Mouse (Mus musculus) midbrain, embryonic 12.5 days (tissue): ENCODE results near the gene Kirrel3. TPM values are rescaled to one million over a fixed set of nuclear protein-coding genes. Genes with fewer than 3 reads are reported as not detected.

Experiments used
- ATAC-seq: fragments of 200-750 bp; cut with Nextera tagmentation; 2 replicates; pipeline ENCODE4 v1.8.0; 2017; ENCODE audit warnings: low read depth, moderate TSS enrichment, moderate library complexity; ENCODE audit not compliant: low FRiP score
- H3K27ac ChIP-seq: fragments of 300-500 bp; sonication (generic); replicated peaks from 2 replicates; pipeline ENCODE4 v1.5.1; 2016; ENCODE audit warnings: mild to moderate bottlenecking
- H3K27me3 ChIP-seq: fragments of 300-500 bp; sonication (generic); 2 replicates; pipeline ENCODE4 v1.6.1; 2016; ENCODE audit warnings: mild to moderate bottlenecking
- H3K36me3 ChIP-seq: fragments of 300-500 bp; sonication (generic); 2 replicates; pipeline ENCODE4 v1.6.1; 2016
- H3K4me1 ChIP-seq: fragments of 300-500 bp; sonication (generic); 2 replicates; pipeline ENCODE4 v1.6.1; 2016
- H3K4me2 ChIP-seq: fragments of 300-500 bp; sonication (generic); replicated peaks from 2 replicates; pipeline ENCODE4 v1.6.1; 2016; ENCODE audit warnings: mild to moderate bottlenecking, moderate library complexity
- H3K4me3 ChIP-seq: fragments of 300-500 bp; sonication (generic); 2 replicates; pipeline ENCODE4 v1.5.1; 2016; ENCODE audit warnings: mild to moderate bottlenecking
- H3K9ac ChIP-seq: fragments of 300-500 bp; sonication (generic); replicated peaks from 2 replicates; pipeline ENCODE4 v1.6.1; 2016; ENCODE audit warnings: mild to moderate bottlenecking, moderate library complexity
- H3K9me3 ChIP-seq: fragments of 300-500 bp; sonication (generic); 2 replicates; pipeline ENCODE4 v1.6.1; 2016; ENCODE audit warnings: mild to moderate bottlenecking
- WGBS: fragments of 180-500 bp; shearing (Covaris S2); methylation state at CpG from one replicate; pipeline ENCODE4 v1.1.7; 2016; 5-methylcytosine and 5-hydroxymethylcytosine counted together
- polyA plus RNA-seq: library from polyadenylated mRNA; unstranded; fragments of >200 nt; fragmentation: Nextera tagmentation; extraction: Ambion mirVana; gene quantifications from 2 replicates; pipeline ENCODE4 v1.2.1, GENCODE M21; 2016

Gene Kirrel3
- polyA plus RNA-seq, 1 experiment from 2014 or later, result 9.5 TPM

DNA sequence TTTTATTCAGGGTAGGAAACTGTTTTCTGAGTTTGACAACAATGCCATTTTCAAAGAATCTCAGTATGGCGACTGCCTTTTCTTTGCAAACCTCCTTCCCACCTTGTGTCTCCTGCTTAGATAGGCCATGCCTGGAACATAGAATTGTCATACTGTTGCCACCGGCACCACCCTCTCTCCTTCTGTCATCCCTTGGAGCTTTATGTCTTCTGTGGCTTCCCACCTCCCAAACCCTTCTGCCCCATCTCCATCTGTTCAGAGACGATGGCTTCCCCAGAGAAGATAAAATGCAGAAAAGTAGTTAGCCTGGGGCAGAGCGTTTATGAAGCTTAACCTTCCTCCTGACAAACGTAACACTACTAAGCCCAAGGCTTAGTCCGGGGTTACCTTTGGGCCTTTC is 88.9 kb downstream of the Kirrel3 start:
- WGBS, result 90% methylated on average over 6 of the region's 6 CpGs
- no peaks in the 10 kb centered on the region for H3K36me3 ChIP-seq
- H3K4me3 ChIP-seq, result no peak overlapping the region
- no peak for ATAC-seq
- no peak overlapping the region for H3K27ac ChIP-seq
- no peak overlapping the region for H3K9ac ChIP-seq
- no peaks in the 10 kb centered on the region for H3K9me3 ChIP-seq
- no peaks in the 10 kb centered on the region for H3K4me1 ChIP-seq
- H3K4me2 ChIP-seq, result no peak overlapping the region
- no peaks in the 10 kb centered on the region for H3K27me3 ChIP-seq

DNA sequence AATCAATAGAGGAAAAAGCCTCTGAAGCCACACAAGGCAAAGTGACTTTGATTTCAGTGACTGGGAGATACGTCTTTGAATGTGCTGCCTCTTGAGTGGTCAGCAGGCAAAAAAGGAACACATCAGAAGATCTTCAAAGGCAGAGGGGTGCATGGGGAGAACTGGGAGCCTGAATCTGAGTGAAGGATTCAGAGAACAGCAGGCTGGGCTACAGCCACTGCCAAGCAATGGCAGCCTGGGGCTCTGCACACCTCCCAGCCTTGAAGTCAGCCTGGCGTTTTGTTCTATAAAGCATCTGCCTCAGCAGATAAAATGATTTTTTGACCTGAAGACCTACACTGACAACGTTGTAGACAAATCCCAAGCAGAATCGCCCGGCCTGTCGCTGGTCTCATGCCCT is 93.5 kb downstream of the Kirrel3 start:
- Histone ChIP-seq H3K4me1 (no peaks in the 10 kb centered on the region), H3K4me3 (no peak overlapping the region), H3K36me3 (no peaks in the 10 kb centered on the region), H3K27me3 (peaks cover 6% of the 10 kb centered on the region), H3K9ac (no peak overlapping the region), H3K27ac (no peak overlapping the region), H3K9me3 (no peaks in the 10 kb centered on the region), H3K4me2 (no peak overlapping the region)
- 76% methylated on average over 6 of the region's 6 CpGs for WGBS
- ATAC-seq, result no peak

GRCm38 (mm10) chr9:34580059-34580458 is 94.4 kb downstream of the Kirrel3 start:
- Histone ChIP-seq H3K4me2 (no peak overlapping the region), H3K36me3 (no peaks in the 10 kb centered on the region), H3K4me3 (no peak overlapping the region), H3K9me3 (no peaks in the 10 kb centered on the region), H3K9ac (no peak overlapping the region), H3K27me3 (peaks cover 10% of the 10 kb centered on the region), H3K27ac (no peak overlapping the region), H3K4me1 (no peaks in the 10 kb centered on the region)
- ATAC-seq, result no peak
- 81% methylated on average over 1 of the region's 1 CpGs for WGBS

GRCm38 (mm10) chr9:34582496-34582895 is 96.8 kb downstream of the Kirrel3 start:
- 81% methylated on average over 1 of the region's 1 CpGs for WGBS
- Histone ChIP-seq H3K9me3 (no peaks in the 10 kb centered on the region), H3K27ac (no peak overlapping the region)

GRCm38 (mm10) chr9:34585487-34585886 is 99.8 kb downstream of the Kirrel3 start:
- no peaks in the 10 kb centered on the region for H3K9me3 ChIP-seq
- H3K36me3 ChIP-seq, result no peaks in the 10 kb centered on the region
- no peak overlapping the region for H3K4me3 ChIP-seq
- no peak overlapping the region for H3K9ac ChIP-seq
- WGBS, result 55% methylated on average over 2 of the region's 2 CpGs
- H3K4me1 ChIP-seq, result peaks cover 3% of the 10 kb centered on the region; the same call in 1 of the 2 replicates
- no peak overlapping the region for H3K4me2 ChIP-seq
- no peak overlapping the region for H3K27ac ChIP-seq
- peaks cover 19% of the 10 kb centered on the region for H3K27me3 ChIP-seq
- ATAC-seq, result no peak

More at GRCm38 (mm10) chr9:34582496-34582895, 96.8 kb downstream of the Kirrel3 start:
- Histone ChIP-seq H3K4me1 (no peaks in the 10 kb centered on the region), H3K9ac (no peak overlapping the region), H3K27me3 (peaks cover 15% of the 10 kb centered on the region), H3K36me3 (no peaks in the 10 kb centered on the region), H3K4me3 (no peak overlapping the region), H3K4me2 (no peak overlapping the region)
- ATAC-seq, result no peak

DNA sequence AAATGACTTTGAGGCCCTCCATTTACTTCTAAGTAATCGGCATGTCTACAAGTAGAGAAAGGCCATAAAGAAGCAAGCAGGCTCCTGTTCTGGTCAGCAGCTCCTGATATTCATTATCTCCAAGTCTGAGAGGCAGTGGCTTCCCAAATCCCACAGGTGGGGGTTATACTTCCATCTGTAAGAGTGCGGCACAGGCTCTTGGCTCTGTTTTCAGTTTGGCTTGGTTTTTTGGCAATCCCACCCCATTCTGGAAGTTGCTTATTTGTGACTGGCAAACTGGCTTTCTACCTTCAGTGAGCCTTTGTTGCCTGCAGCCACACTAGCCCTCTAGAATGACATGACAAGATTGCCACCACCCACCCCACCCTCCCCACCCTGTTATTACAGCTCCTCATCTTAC is 100.4 kb downstream of the Kirrel3 start:
- H3K9ac ChIP-seq, result no peak overlapping the region
- H3K4me2 ChIP-seq, result no peak overlapping the region
- H3K9me3 ChIP-seq, result no peaks in the 10 kb centered on the region
- no peak for ATAC-seq
- no peak overlapping the region for H3K27ac ChIP-seq
- H3K27me3 ChIP-seq, result peaks cover 19% of the 10 kb centered on the region
- peaks cover 3% of the 10 kb centered on the region; the same call in 1 of the 2 replicates for H3K4me1 ChIP-seq
- no peaks in the 10 kb centered on the region for H3K36me3 ChIP-seq
- WGBS, result 94% methylated on average over 2 of the region's 2 CpGs
- no peak overlapping the region for H3K4me3 ChIP-seq

DNA sequence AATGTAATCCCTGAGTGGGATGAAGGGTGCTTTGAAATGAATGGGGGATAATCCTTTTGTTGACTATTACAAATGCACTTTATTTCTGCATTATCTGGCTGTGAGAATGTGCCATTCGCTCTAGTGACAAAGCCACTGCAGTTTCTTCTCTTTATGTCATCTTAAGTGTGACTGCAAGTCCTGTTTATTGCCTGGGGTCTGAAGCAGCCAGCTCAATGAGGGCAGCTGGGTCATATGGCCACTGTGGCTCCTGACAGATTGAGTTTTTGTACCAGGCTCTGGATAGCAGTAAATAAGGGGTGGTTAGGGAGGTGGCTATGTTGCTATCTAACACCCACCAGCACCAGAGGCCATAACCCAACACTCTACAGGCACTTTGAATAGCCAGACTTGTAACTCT is 104.1 kb downstream of the Kirrel3 start:
- H3K27ac ChIP-seq, result no peak overlapping the region
- peaks cover 3% of the 10 kb centered on the region; the same call in 1 of the 2 replicates for H3K4me1 ChIP-seq
- no peak overlapping the region for H3K9ac ChIP-seq
- no peaks in the 10 kb centered on the region for H3K36me3 ChIP-seq
- ATAC-seq, result no peak
- H3K9me3 ChIP-seq, result no peaks in the 10 kb centered on the region
- 18% methylated on average over 1 of the region's 1 CpGs for WGBS
- H3K4me2 ChIP-seq, result no peak overlapping the region
- no peak overlapping the region for H3K4me3 ChIP-seq
- peaks cover 17% of the 10 kb centered on the region; the same call in 1 of the 2 replicates for H3K27me3 ChIP-seq

GRCm38 (mm10) chr9:34592073-34592610 is 106.4 kb downstream of the Kirrel3 start:
- 54% methylated on average over 3 of the region's 3 CpGs for WGBS
- Histone ChIP-seq H3K9me3 (no peaks in the 10 kb centered on the region), H3K4me2 (no peak overlapping the region), H3K27me3 (peaks cover 16% of the 10 kb centered on the region; the same call in 1 of the 2 replicates), H3K36me3 (no peaks in the 10 kb centered on the region), H3K9ac (no peak overlapping the region), H3K4me3 (no peak overlapping the region), H3K27ac (no peak overlapping the region), H3K4me1 (peaks cover 3% of the 10 kb centered on the region; the same call in 1 of the 2 replicates)
- ATAC-seq, result no peak

- no peak overlapping the region for H3K9ac ChIP-seq
- H3K4me3 ChIP-seq, result no peak overlapping the region
- H3K4me2 ChIP-seq, result no peak overlapping the region
- WGBS, result 78% methylated on average over 4 of the region's 4 CpGs
- no peak for ATAC-seq
- H3K27ac ChIP-seq, result no peak overlapping the region
- H3K36me3 ChIP-seq, result no peaks in the 10 kb centered on the region
- H3K4me1 ChIP-seq, result peaks cover 3% of the 10 kb centered on the region; the same call in 1 of the 2 replicates
- H3K9me3 ChIP-seq, result no peaks in the 10 kb centered on the region
- H3K27me3 ChIP-seq, result peaks cover 8% of the 10 kb centered on the region; the same call in 1 of the 2 replicates
Observed at GRCm38 (mm10) chr9:34593889-34594288, 108.2 kb downstream of the Kirrel3 start.

- Histone ChIP-seq H3K4me1 (no peaks in the 10 kb centered on the region), H3K4me3 (no peak overlapping the region), H3K9ac (no peak overlapping the region), H3K27ac (no peak overlapping the region), H3K36me3 (no peaks in the 10 kb centered on the region), H3K27me3 (no peaks in the 10 kb centered on the region), H3K4me2 (no peak overlapping the region), H3K9me3 (no peaks in the 10 kb centered on the region)
- no peak for ATAC-seq
- 81% methylated on average over 4 of the region's 4 CpGs for WGBS
Observed at GRCm38 (mm10) chr9:34600326-34600725, 114.6 kb downstream of the Kirrel3 start.

- no peaks in the 10 kb centered on the region for H3K36me3 ChIP-seq
- H3K9ac ChIP-seq, result no peak overlapping the region
- no peaks in the 10 kb centered on the region for H3K9me3 ChIP-seq
- H3K27me3 ChIP-seq, result no peaks in the 10 kb centered on the region
- H3K4me1 ChIP-seq, result no peaks in the 10 kb centered on the region
- no peak overlapping the region for H3K4me3 ChIP-seq
- ATAC-seq, result no peak
- H3K27ac ChIP-seq, result no peak overlapping the region
- WGBS, result 78% methylated on average over 7 of the region's 7 CpGs
- H3K4me2 ChIP-seq, result no peak overlapping the region
Observed at GRCm38 (mm10) chr9:34603750-34604149, 118.1 kb downstream of the Kirrel3 start.

DNA sequence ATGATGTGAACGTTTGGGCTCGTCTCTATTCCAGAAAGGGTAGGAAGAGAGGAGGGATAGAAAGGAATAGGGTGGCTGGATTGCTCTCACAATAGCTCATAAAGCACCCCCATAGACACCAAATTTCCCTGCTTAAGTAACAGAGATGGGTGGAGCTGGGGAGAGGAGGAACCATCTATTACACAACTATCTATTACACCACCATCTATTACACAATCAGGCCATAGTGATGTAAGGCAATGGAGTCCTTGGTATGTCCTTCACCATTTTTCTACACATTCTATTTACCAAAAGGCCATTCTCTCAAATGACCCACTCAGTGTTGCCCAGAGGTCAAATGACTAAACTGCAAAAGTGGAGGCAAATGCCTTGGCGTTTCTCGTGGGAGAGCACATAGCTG is 119.2 kb downstream of the Kirrel3 start:
- Histone ChIP-seq H3K9ac (no peak overlapping the region), H3K4me3 (no peak overlapping the region), H3K9me3 (no peaks in the 10 kb centered on the region), H3K27ac (no peak overlapping the region), H3K27me3 (no peaks in the 10 kb centered on the region), H3K36me3 (no peaks in the 10 kb centered on the region), H3K4me1 (no peaks in the 10 kb centered on the region), H3K4me2 (no peak overlapping the region)
- 79% methylated on average over 4 of the region's 4 CpGs for whole genome bisulfite sequencing
- no peak for ATAC-seq

DNA sequence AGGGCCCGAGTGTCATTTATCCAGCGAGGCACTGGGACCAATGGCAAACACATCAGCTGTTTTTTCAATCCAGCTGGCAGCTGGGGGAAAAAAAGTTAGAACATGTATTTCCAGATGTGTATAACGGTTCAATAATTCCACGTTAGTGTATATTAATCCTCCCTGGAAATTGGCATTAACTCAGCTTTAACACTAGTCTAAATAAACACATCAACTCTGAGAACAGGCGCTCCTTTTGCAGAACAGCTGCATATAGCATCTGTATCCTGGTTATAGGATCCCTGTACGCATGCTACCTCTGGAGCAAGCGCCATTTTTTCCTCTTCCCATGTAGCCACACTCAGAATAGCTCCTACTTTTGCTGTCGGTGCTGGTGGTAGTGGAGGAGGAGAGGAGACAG is 119.8 kb downstream of the Kirrel3 start:
- ATAC-seq, result no peak

More for the DNA sequence above, 119.8 kb downstream of the Kirrel3 start:
- no peaks in the 10 kb centered on the region for H3K4me1 ChIP-seq
- 83% methylated on average over 8 of the region's 8 CpGs for WGBS
- H3K27me3 ChIP-seq, result no peaks in the 10 kb centered on the region
- H3K27ac ChIP-seq, result no peak overlapping the region
- H3K9ac ChIP-seq, result no peak overlapping the region
- H3K9me3 ChIP-seq, result no peaks in the 10 kb centered on the region
- H3K36me3 ChIP-seq, result no peaks in the 10 kb centered on the region
- no peak overlapping the region for H3K4me2 ChIP-seq
- H3K4me3 ChIP-seq, result no peak overlapping the region
